Mouse (Mus musculus): Measurements from ENCODE around the gene Cd59a.
"Not testable (repeated sequence)": the region's sequence is repeated elsewhere in the genome, so short reads cannot be mapped to it uniquely, and the experiment has no call there.

Cd59a gene

GRCm38 (mm10) chr2:104095741-104096213 lies at the start of gene Cd59a:
Gene Cd59a (plus strand): TSS chr2:104095801.
- DNase-seq: peak; percentile 64 to 66

GRCm38 (mm10) chr2:104058381-104058780 lies 37.2 kb upstream of the Cd59a start:
- no peak for DNase-seq

GRCm38 (mm10) chr2:104058954-104059353 lies 36.6 kb upstream of the Cd59a start:
- DNase-seq: no peak

GRCm38 (mm10) chr2:104059786-104060185 lies 35.8 kb upstream of the Cd59a start:
- no peak for DNase-seq

- DNase-seq: no peak
Observed at GRCm38 (mm10) chr2:104060996-104061395, 34.6 kb upstream of the Cd59a start.

GRCm38 (mm10) chr2:104062665-104063064 lies 32.9 kb upstream of the Cd59a start:
- DNase-seq: no peak

GRCm38 (mm10) chr2:104064152-104064551 lies 31.4 kb upstream of the Cd59a start:
- no peak for DNase-seq

- not testable (repeated sequence) for DNase-seq
Observed at GRCm38 (mm10) chr2:104065526-104065925, 30.1 kb upstream of the Cd59a start, which contains the start of gene Gm10912. Gene Gm10912 (plus strand): TSS chr2:104065826.

GRCm38 (mm10) chr2:104068450-104068849 lies 27.2 kb upstream of the Cd59a start, which contains the start of gene Gm10799:
Gene Gm10799 (minus strand): TSS chr2:104068550.
- DNase-seq: not testable (repeated sequence)

- DNase-seq: peak; percentile 32 to 33
Observed at GRCm38 (mm10) chr2:104069704-104070185, 25.9 kb upstream of the Cd59a start, which contains the start of gene Cd59b. Gene Cd59b (plus strand): TSS chr2:104069849.

GRCm38 (mm10) chr2:104078285-104078684 lies 17.3 kb upstream of the Cd59a start:
- DNase-seq: not testable (repeated sequence)

- DNase-seq: not testable (repeated sequence)
Observed at GRCm38 (mm10) chr2:104081436-104082050, 14.1 kb upstream of the Cd59a start.

- DNase-seq: no peak
Observed at GRCm38 (mm10) chr2:104082474-104082873, 13.1 kb upstream of the Cd59a start.

GRCm38 (mm10) chr2:104084027-104084426 lies 11.6 kb upstream of the Cd59a start:
- not testable (repeated sequence) for DNase-seq

- DNase-seq: not testable (repeated sequence)
Observed at GRCm38 (mm10) chr2:104087562-104087961, 8.0 kb upstream of the Cd59a start.

GRCm38 (mm10) chr2:104093305-104093704 lies 2.3 kb upstream of the Cd59a start:
- DNase-seq: no peak

GRCm38 (mm10) chr2:104096256-104096655 lies 655 bp downstream of the Cd59a start:
- no peak for DNase-seq

- DNase-seq: not testable (repeated sequence)
Observed at GRCm38 (mm10) chr2:104096796-104097195, 1.2 kb downstream of the Cd59a start.

- DNase-seq: not testable (repeated sequence)
Observed at GRCm38 (mm10) chr2:104097396-104097795, 1.8 kb downstream of the Cd59a start.

GRCm38 (mm10) chr2:104098529-104099230 lies 3.1 kb downstream of the Cd59a start:
- no peak for DNase-seq

GRCm38 (mm10) chr2:104099231-104099585 lies 3.6 kb downstream of the Cd59a start:
- DNase-seq: no peak

- DNase-seq: no peak
Observed at GRCm38 (mm10) chr2:104099946-104100345, 4.3 kb downstream of the Cd59a start.

- DNase-seq: no peak
Observed at GRCm38 (mm10) chr2:104104800-104105199, 9.2 kb downstream of the Cd59a start.

GRCm38 (mm10) chr2:104109021-104109420 lies 13.4 kb downstream of the Cd59a start:
- not testable (repeated sequence) for DNase-seq
